Mouse (Mus musculus): Measurements from ENCODE around the gene Ccdc34.

GRCm38 (mm10) chr2:110005164-110005563 lies 12.5 kb upstream of the Ccdc34 start:
- TF ChIP-seq MYOD1 (IDR thresholded peaks at IDR 0.05; ENCODE audit: control insufficient read depth in 1 of 3, insufficient read length in 2 of 3, low read depth in 2 of 3) (no peak), MAX (IDR thresholded peaks at IDR 0.05; ENCODE audit: low read depth) (no peak), POLR2A (IDR thresholded peaks at IDR 0.05; ENCODE audit: insufficient read length, low read depth) (no peak), USF1 (IDR thresholded peaks at IDR 0.05; ENCODE audit: low read depth) (no peak), TCF3 (IDR thresholded peaks at IDR 0.05; ENCODE audit: insufficient read length, low read depth) (no peak), TCF12 (IDR thresholded peaks at IDR 0.05; ENCODE audit: insufficient read depth, poor library complexity, severe bottlenecking) (no peak), SRF (IDR thresholded peaks at IDR 0.05; ENCODE audit: control insufficient read depth, insufficient read length, low read depth) (no peak), CEBPB (IDR thresholded peaks at IDR 0.05; ENCODE audit: insufficient read depth, poor library complexity, severe bottlenecking) (no peak), E2F4 (IDR thresholded peaks at IDR 0.05; ENCODE audit: insufficient read depth) (no peak)

Measured in myocyte (in vitro differentiated cells).